Mouse (Mus musculus) MEL (cell line): Measurements from ENCODE around the gene Ces2a.

Experiments used
- CTCF ChIP-seq, 3 experiments: IDR thresholded peaks in 2 of 3; conservative IDR thresholded peaks in 1 of 3; 2 replicates each; pipeline ENCODE4 v1.5.1; 2011 to 2012; ENCODE audit warnings: low read length in 3 of 3, low read depth in 2 of 3, mild to moderate bottlenecking in 2 of 3, improper control_type of control experiment in 1 of 3, inconsistent platforms in 1 of 3, mixed read lengths in 1 of 3, moderate library complexity in 1 of 3; ENCODE audit not compliant: control insufficient read depth in 1 of 3, insufficient read depth in 1 of 3, poor library complexity in 1 of 3, severe bottlenecking in 1 of 3
- EP300 ChIP-seq, 2 experiments: IDR thresholded peaks; 2 replicates each; pipeline ENCODE4 v1.6.1; 2011; ENCODE audit warnings: improper control_type of control experiment in 2 of 2, low read length in 2 of 2, low read depth in 1 of 2, mild to moderate bottlenecking in 1 of 2
- GATA1 ChIP-seq: IDR thresholded peaks from 2 replicates; pipeline ENCODE4 v1.6.1; 2011; ENCODE audit warnings: low read depth, low read length, improper control_type of control experiment
- HCFC1 ChIP-seq: IDR thresholded peaks from 2 replicates; pipeline ENCODE4 v1.6.1; 2012; ENCODE audit warnings: low read depth, mild to moderate bottlenecking, inconsistent platforms, low read length, improper control_type of control experiment, moderate library complexity
- KAT2A ChIP-seq: conservative IDR thresholded peaks from 2 replicates; pipeline ENCODE4 v1.6.1; 2012; ENCODE audit warnings: low read depth, low read length, improper control_type of control experiment, inconsistent platforms
- NRF1 ChIP-seq: IDR thresholded peaks from 2 replicates; pipeline ENCODE4 v1.6.1; 2014; ENCODE audit warnings: low read depth, mild to moderate bottlenecking, inconsistent platforms, low read length, improper control_type of control experiment, moderate library complexity; ENCODE audit not compliant: poor library complexity, insufficient read depth, severe bottlenecking
- POLR2A ChIP-seq, 2 experiments: IDR thresholded peaks; 2 replicates each; pipeline ENCODE4 v1.6.1; 2011 to 2012; ENCODE audit warnings: low read length in 2 of 2, mild to moderate bottlenecking in 2 of 2, control low read depth in 1 of 2, improper control_type of control experiment in 1 of 2, low read depth in 1 of 2, moderate library complexity in 1 of 2; ENCODE audit not compliant: control insufficient read depth in 1 of 2, insufficient read depth in 1 of 2, poor library complexity in 1 of 2
- POLR2AphosphoS5 ChIP-seq: IDR thresholded peaks from 2 replicates; pipeline ENCODE4 v1.6.1; 2012; ENCODE audit warnings: low read depth, borderline replicate concordance, mild to moderate bottlenecking, inconsistent platforms, low read length, moderate library complexity, mixed read lengths

DNA sequence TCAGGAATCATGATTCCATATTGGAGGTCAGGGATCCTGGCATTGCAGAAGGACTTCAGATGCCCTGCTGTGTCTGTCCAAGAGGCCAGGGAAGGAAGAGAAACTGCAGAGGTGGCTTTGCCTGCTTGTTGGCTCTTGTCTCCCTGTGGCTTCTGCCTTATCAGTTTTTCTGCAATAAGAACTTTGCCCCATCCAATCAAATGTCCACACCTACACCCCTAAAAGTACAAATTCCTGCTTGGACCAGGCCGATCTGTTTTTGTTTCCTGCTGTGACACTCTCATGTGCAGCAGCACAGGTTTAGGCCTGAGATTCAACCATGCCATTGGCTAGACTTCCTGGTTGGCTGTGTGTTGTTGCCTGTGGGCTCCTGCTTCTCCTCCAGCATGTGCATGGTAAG, at the start of gene Ces2a:
- TF ChIP-seq CTCF (IDR thresholded peaks at IDR 0.05 in 2 of 3, conservative IDR thresholded peaks at IDR 0.05 in 1 of 3; ENCODE audit: control insufficient read depth in 1 of 3, insufficient read depth in 1 of 3, low read depth in 2 of 3, low read length in 3 of 3, poor library complexity in 1 of 3, severe bottlenecking in 1 of 3) (no peak), GATA1 (no peak), POLR2A (IDR thresholded peaks at IDR 0.05; ENCODE audit: control insufficient read depth in 1 of 2, insufficient read depth in 1 of 2, low read depth in 1 of 2, low read length in 2 of 2, poor library complexity in 1 of 2) (no peak), EP300 (IDR thresholded peaks at IDR 0.05; ENCODE audit: low read depth in 1 of 2, low read length in 2 of 2) (no peak), HCFC1 (no peak), KAT2A (no peak), NRF1 (no peak), POLR2AphosphoS5 (no peak)
